Mouse (Mus musculus) cerebellum, adult 2 months (tissue): ENCODE measurements around the gene Hpgd.

Source experiments
- CTCF ChIP-seq: fragments of 200-500 bp; IDR thresholded peaks from 2 replicates; pipeline ENCODE4 v1.5.1; 2011; ENCODE audit warnings: low read depth, mild to moderate bottlenecking, control low read depth, low read length, moderate library complexity, borderline replicate concordance; ENCODE audit not compliant: insufficient read depth
- POLR2A ChIP-seq: fragments of 200-500 bp; IDR thresholded peaks from 2 replicates; pipeline ENCODE4 v1.6.1; 2011; ENCODE audit warnings: low read length, control low read depth, borderline replicate concordance; ENCODE audit not compliant: insufficient read depth

- no peak for TF ChIP-seq CTCF
- TF ChIP-seq POLR2A, result no peak
Measured at GRCm38 (mm10) chr8:56328130-56328542, 33.8 kb downstream of the Hpgd start.
